Mouse (Mus musculus) left cerebral cortex, postnatal 4 days (tissue): Measurements from ENCODE around the gene Olfr354. TPM values are rescaled to one million over a fixed set of nuclear protein-coding genes. Genes with fewer than 3 reads are reported as not detected.

Source experiments
- DNase-seq: peaks from one replicate; pipeline ENCODE4 v3.0.0-alpha.2; 2022
- intact Hi-C: fragments of 180-260 bp; cut with DNase I; formaldehyde crosslinking; loops from one replicate; pipeline ENCODE4 v1.15.1; 2025
- total RNA-seq, 2 experiments: library from RNA; stranded (reverse); gene quantifications; 2 replicates each; pipeline ENCODE4 v1.2.3; 2021

The Olfr354 gene
- total RNA-seq = under 1 TPM in 1 of 2 experiments, not detected in 1; 0.04 TPM

- no peak for DNase-seq
- intact Hi-C loops = no loop called here
Measured at GRCm38 (mm10) chr2:36905380-36905779, at the start of gene Olfr354. Gene Olfr354 (plus strand): TSS chr2:36905680.

- no peak for DNase-seq
- intact Hi-C loops = no loop called here
Measured at GRCm38 (mm10) chr2:36862560-36862959, 42.9 kb upstream of the Olfr354 start, which contains the start of gene Olfr351. Gene Olfr351 (minus strand): TSS chr2:36862660.

DNA sequence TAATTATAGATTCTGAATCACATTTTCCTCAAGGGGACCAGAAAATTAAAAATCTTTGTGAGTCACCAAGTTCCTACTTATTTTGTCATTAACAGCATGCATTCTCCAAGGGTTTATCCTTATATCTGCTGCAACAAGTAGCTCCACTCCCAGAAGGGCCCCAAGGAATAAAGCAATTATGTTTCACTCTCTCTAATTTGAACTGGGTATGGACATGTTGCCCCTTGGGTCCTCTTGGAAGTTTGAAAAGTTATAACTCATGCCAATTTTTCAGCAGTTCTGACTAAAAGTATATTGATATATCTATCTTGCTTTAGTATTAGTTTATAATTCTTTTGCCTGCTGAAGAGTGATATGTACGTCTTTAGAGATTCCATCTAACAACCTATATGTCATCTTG, 37.3 kb upstream of the Olfr354 start, which contains the start of gene Olfr352:
Olfr352 (plus strand) TSS at position 301 of the 400 bp plus-strand sequence.
- intact Hi-C loops = no loop called here
- no peak for DNase-seq

- intact Hi-C loops = no loop called here
- no peak for DNase-seq
Measured at GRCm38 (mm10) chr2:36892836-36893235, 12.6 kb upstream of the Olfr354 start, which contains the start of gene Olfr353. Gene Olfr353 (minus strand): TSS chr2:36892936.

DNA sequence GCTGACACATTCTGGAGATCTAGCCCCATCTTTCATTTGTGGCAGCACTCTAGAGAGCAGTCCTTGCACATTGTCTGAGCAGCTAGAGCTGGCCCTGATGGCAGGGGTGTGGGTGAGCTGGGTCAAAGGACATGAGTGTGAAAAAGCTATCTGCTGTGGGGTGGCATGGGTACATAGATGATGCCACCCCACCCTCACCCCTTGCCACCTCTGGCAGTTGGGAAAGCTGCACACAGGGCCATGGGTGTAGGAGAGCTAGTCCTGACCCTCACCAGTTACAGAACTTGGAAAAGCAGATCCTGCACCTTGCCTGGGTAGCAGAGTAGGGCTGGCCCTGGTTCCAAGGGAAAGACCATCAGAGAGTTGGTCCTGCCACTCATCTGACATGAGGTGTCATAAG, 8.4 kb upstream of the Olfr354 start:
- no peak for DNase-seq
- intact Hi-C loops = no loop called here

GRCm38 (mm10) chr2:36928797-36929196, 23.3 kb downstream of the Olfr354 start, which contains the start of gene Olfr355:
Gene Olfr355 (minus strand): TSS chr2:36928897.
- DNase-seq = no peak
- intact Hi-C loops = no loop called here

DNA sequence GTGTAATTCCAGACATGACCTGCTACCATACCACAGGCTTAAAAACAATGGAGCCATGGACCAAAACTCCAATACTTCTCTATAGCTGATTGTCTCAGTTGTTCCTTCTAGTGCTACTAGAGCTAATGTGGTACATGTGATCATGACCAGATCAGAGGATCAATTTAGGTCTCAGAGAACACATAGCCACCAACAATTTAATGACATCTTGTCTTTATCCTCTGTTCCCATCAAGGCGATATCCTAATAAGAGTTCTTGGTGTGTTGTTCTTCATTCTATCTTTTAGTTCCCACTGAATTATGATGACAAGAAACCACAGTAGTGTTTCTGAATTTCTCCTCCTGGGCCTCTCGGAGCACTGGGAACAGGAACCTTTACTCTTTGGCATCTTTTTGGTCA, 31.3 kb downstream of the Olfr354 start, which contains the start of gene Olfr356:
Olfr356 (plus strand) TSS at position 301 of the 400 bp plus-strand sequence.
- intact Hi-C loops = no loop called here
- no peak for DNase-seq

Other genes with a start within 250 kb of the Olfr354 start
- gene Olfr346, start 219.9 kb upstream of the Olfr354 start, total RNA-seq = not detected
- not detected for gene Olfr347, start 173.8 kb upstream of the Olfr354 start, total RNA-seq
- gene Olfr348, start 121.4 kb upstream of the Olfr354 start, total RNA-seq = not detected
- not detected for gene Olfr50, start 115.1 kb upstream of the Olfr354 start, total RNA-seq
- gene Olfr3, start 88.6 kb upstream of the Olfr354 start, total RNA-seq = not detected
- gene Olfr350, start 59.4 kb upstream of the Olfr354 start, total RNA-seq = not detected
- not detected for gene Olfr351, start 43.0 kb upstream of the Olfr354 start, total RNA-seq
- not detected for gene Olfr352, start 37.2 kb upstream of the Olfr354 start, total RNA-seq
- not detected for gene Olfr353, start 12.7 kb upstream of the Olfr354 start, total RNA-seq
- gene Olfr355, start 23.2 kb downstream of the Olfr354 start, total RNA-seq = not detected
- gene Olfr356, start 31.4 kb downstream of the Olfr354 start, total RNA-seq = not detected
- gene Olfr357, start 88.1 kb downstream of the Olfr354 start, total RNA-seq = not detected
- gene Olfr358, start 103.7 kb downstream of the Olfr354 start, total RNA-seq = not detected
- gene Olfr360, start 160.1 kb downstream of the Olfr354 start, total RNA-seq = not detected
- not detected for gene Olfr361, start 183.6 kb downstream of the Olfr354 start, total RNA-seq
- gene Olfr362, start 212.2 kb downstream of the Olfr354 start, total RNA-seq = not detected
- not detected for gene Olfr364-ps1, start 233.6 kb downstream of the Olfr354 start, total RNA-seq